Mouse (Mus musculus) megakaryocyte, embryonic 14.5 days (primary cell): ENCODE results near the gene Rel.

ENCODE experiments used
- FLI1 ChIP-seq: IDR thresholded peaks from 2 replicates; pipeline ENCODE4 v1.6.1; 2012; ENCODE audit warnings: low read length, inconsistent platforms, mixed read lengths
- GATA1 ChIP-seq: IDR thresholded peaks from 3 replicates; pipeline ENCODE4 v1.6.1; 2012; ENCODE audit warnings: mixed read lengths, low read length, inconsistent platforms, borderline replicate concordance

DNA sequence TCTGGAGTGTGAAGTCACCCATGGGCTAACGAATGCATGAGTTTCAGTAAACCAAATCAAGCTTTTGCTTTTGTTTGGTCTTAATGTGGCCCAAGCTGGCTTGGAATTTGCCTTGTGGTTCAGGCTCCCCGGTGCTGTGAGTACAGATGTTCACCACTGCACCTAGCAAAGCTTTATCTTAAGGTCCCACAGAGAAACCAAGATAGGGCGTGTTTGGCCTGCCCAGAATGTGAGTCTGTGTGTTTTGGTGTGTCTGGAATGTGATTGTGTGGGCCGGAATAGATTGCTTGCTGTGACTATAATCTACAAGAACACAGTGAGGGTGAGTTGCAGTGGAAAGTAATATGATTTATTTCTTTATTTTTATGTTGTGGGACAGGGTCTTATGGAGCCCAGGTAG, 40.6 kb downstream of the Rel start:
- no peak for TF ChIP-seq GATA1
- no peak for TF ChIP-seq FLI1
